Mouse (Mus musculus) bone marrow macrophage, adult 2 months (primary cell): Measurements from ENCODE around the gene Slc22a3. TPM values are rescaled to one million over a fixed set of nuclear protein-coding genes. Genes with fewer than 3 reads are reported as not detected.

Experiments
- H3K27ac ChIP-seq: 2 replicates; pipeline ENCODE4 v1.5.1; 2012; ENCODE audit warnings: low read depth, low read length; ENCODE audit not compliant: insufficient read depth
- H3K4me1 ChIP-seq: 2 replicates; pipeline ENCODE4 v1.6.1; 2012; ENCODE audit warnings: low read length; ENCODE audit not compliant: control insufficient read depth, insufficient read depth
- H3K4me3 ChIP-seq: 2 replicates; pipeline ENCODE4 v1.5.1; 2012; ENCODE audit warnings: mild to moderate bottlenecking, low read length, moderate library complexity; ENCODE audit not compliant: insufficient read depth
- CTCF ChIP-seq: IDR thresholded peaks from 2 replicates; pipeline ENCODE4 v1.5.1; 2012; ENCODE audit warnings: low read depth, mild to moderate bottlenecking, low read length, moderate library complexity
- POLR2A ChIP-seq: IDR thresholded peaks from 2 replicates; pipeline ENCODE4 v1.6.1; 2012; ENCODE audit warnings: mild to moderate bottlenecking, low read depth, low read length, borderline replicate concordance
- polyA plus RNA-seq: library from polyadenylated mRNA; stranded (reverse); fragments of >200 nt; gene quantifications from 2 replicates; pipeline ENCODE4 v1.2.4, GENCODE M21; 2012; ENCODE audit not compliant: missing spikeins, insufficient read depth, insufficient read length

Slc22a3 gene
- polyA plus RNA-seq, 1 experiment: not detected

DNA sequence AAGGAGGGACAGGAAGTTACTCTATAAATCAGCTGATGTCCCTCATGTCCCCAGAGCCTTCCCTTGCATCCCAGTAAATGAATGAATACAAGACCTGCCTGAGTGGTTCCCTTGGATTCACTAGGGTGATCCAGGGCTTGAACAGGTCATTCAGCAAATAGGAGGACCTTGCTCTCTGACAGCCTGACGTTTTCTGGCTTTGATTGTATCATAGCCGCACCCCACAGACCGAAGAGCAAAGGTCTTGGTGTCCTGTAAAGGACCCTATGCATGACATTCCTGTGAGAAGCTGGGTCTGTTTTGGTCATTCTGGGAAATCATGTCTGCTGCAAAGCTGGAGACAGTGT, 94.6 kb downstream of the Slc22a3 start:
- no peaks in the 10 kb centered on the region for H3K4me1 ChIP-seq
- TF ChIP-seq CTCF: no peak
- no peak overlapping the region for H3K27ac ChIP-seq
- no peak overlapping the region for H3K4me3 ChIP-seq

GRCm38 (mm10) chr17:12412181-12412890, 95.2 kb downstream of the Slc22a3 start:
- H3K4me3 ChIP-seq: no peak overlapping the region

GRCm38 (mm10) chr17:12409346-12409944, 98.1 kb downstream of the Slc22a3 start:
- no peaks in the 10 kb centered on the region for H3K4me1 ChIP-seq
- H3K4me3 ChIP-seq: no peak overlapping the region
- TF ChIP-seq POLR2A: no peak
- no peak for TF ChIP-seq CTCF
- no peak overlapping the region for H3K27ac ChIP-seq

More at GRCm38 (mm10) chr17:12412181-12412890, 95.2 kb downstream of the Slc22a3 start:
- Histone ChIP-seq H3K4me1 (no peaks in the 10 kb centered on the region), H3K27ac (no peak overlapping the region)
- TF ChIP-seq CTCF (no peak), POLR2A (no peak)

GRCm38 (mm10) chr17:12403420-12403819, 104.1 kb downstream of the Slc22a3 start:
- Histone ChIP-seq H3K27ac (no peak overlapping the region), H3K4me3 (no peak overlapping the region), H3K4me1 (no peaks in the 10 kb centered on the region)
- TF ChIP-seq POLR2A: no peak
- no peak for TF ChIP-seq CTCF

- H3K4me1 ChIP-seq: no peaks in the 10 kb centered on the region
- H3K27ac ChIP-seq: no peak overlapping the region
- TF ChIP-seq POLR2A (no peak), CTCF (no peak)
- no peak overlapping the region for H3K4me3 ChIP-seq
Observed at GRCm38 (mm10) chr17:12396163-12396677, 111.3 kb downstream of the Slc22a3 start.

DNA sequence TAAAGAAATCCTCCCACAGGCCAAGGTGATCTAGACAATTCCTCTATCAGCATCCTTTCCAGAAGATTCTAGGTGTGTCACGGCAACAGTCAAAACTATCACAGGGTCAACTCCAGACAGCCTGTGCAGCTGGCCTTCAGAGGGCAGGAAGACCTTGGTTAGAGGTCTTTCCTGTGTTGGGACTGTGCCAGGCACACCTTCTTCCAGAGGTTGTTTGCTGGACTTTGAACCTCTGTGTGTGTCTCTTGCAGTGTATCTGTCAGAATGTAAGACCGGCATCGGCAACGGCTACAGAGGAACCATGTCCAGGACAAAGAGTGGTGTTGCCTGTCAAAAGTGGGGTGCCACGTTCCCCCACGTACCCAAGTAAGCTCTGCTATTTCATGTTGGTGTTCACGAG, 119.3 kb downstream of the Slc22a3 start:
- no peak for TF ChIP-seq POLR2A
- TF ChIP-seq CTCF: no peak
- Histone ChIP-seq H3K27ac (no peak overlapping the region), H3K4me1 (no peaks in the 10 kb centered on the region), H3K4me3 (no peak overlapping the region)

- no peak overlapping the region for H3K27ac ChIP-seq
- no peaks in the 10 kb centered on the region for H3K4me1 ChIP-seq
- H3K4me3 ChIP-seq: no peak overlapping the region
- TF ChIP-seq CTCF: no peak
- no peak for TF ChIP-seq POLR2A
Observed at GRCm38 (mm10) chr17:12387781-12388180, 119.7 kb downstream of the Slc22a3 start.

DNA sequence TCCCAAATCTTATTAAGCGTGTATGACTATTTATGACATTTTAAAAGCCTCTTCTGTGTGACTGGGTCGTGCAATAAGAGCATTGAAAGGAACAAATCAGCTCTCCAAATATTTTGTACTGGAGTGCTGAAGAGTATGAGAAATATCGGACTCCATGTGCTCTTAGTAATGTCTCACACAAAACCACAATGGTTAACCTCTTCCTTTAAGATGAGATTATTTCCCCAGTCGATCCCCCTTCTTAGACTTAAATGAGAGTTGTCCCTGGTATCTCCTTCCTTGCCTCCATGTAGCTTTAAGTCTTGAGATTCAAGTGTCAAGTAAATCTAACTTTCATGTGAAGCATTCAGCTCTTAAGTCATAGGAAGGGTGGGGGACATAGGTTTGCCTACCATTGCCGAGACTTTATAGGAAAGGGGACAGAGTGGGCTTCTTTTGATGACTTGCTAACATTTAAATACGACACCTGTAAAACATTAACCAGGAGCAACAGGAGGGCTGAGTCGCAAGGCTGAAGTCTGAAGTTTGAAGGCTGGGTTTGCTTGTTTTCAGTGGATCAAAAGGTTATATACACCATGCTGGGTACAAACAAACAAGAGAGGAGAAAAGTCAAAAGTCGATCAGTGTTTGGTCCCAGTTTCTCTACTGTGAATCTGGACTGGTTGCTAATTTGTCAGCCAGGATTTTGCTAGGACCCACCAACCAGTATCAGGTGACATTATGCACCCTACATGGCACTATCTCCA, 122.3 kb downstream of the Slc22a3 start:
- Histone ChIP-seq H3K4me1 (no peaks in the 10 kb centered on the region), H3K27ac (no peak overlapping the region), H3K4me3 (no peak overlapping the region)
- TF ChIP-seq CTCF: no peak
- no peak for TF ChIP-seq POLR2A

DNA sequence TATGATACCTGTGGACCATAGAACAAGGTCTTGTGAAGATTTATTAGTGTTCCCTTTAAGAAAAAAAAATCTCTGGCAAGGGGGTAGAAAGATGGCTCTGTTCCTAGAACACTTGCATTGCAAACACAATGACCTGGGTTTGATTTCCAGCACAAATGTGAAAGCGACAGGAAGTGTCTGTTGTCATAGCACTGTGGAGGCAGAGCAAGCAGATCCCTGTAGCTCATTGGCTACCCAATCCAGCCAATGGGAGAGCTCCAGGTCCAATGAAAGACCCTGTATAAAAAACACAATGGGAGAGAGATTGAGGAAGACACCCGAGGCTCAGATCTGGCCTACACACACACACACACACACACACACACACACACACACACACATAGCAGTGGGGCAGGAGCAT, 125.0 kb downstream of the Slc22a3 start:
- TF ChIP-seq POLR2A (no peak), CTCF (no peak)
- Histone ChIP-seq H3K27ac (no peak overlapping the region), H3K4me3 (no peak overlapping the region), H3K4me1 (no peaks in the 10 kb centered on the region)

GRCm38 (mm10) chr17:12381579-12381978, 125.9 kb downstream of the Slc22a3 start:
- Histone ChIP-seq H3K4me3 (no peak overlapping the region), H3K27ac (no peak overlapping the region), H3K4me1 (no peaks in the 10 kb centered on the region)
- TF ChIP-seq POLR2A: no peak
- TF ChIP-seq CTCF: no peak
